Mouse (Mus musculus) spleen, embryonic (tissue): ENCODE data around the gene H2afx.

ENCODE experiments used
- CTCF ChIA-PET: fragments of 350-600 bp; sonication (Branson Sonifier 250); formaldehyde crosslinking; loops from one replicate; lab custom pipeline; 2022; lab: Charles Lee

The H2afx gene

GRCm38 (mm10) chr9:44337436-44338169 is 3.1 kb downstream of the H2afx start:
- CTCF ChIA-PET, result no interaction called here

GRCm38 (mm10) chr9:44338574-44338973 is 4.1 kb downstream of the H2afx start:
- CTCF ChIA-PET, result interaction anchor here (0.6 kb wide), 2 partner anchors 47 to 320 kb away, joined by 4 read pairs; no protein-coding TSS in a partner anchor

- CTCF ChIA-PET, result no interaction called here
These were observed 7.0 kb downstream of the H2afx start for GRCm38 (mm10) chr9:44341487-44341886.

- CTCF ChIA-PET, result no interaction called here
These were observed 7.7 kb downstream of the H2afx start for GRCm38 (mm10) chr9:44342173-44342572.

- CTCF ChIA-PET, result no interaction called here
These were observed 8.1 kb downstream of the H2afx start for GRCm38 (mm10) chr9:44342605-44343004.

- CTCF ChIA-PET, result no interaction called here
These were observed 8.8 kb downstream of the H2afx start for GRCm38 (mm10) chr9:44343290-44343689.

- CTCF ChIA-PET, result interaction anchor here (0.5 to 0.6 kb wide), 2 partner anchors 169 to 324 kb away, joined by 3 read pairs; no protein-coding TSS in a partner anchor
These were observed 9.4 kb downstream of the H2afx start, which contains the start of gene Hmbs for GRCm38 (mm10) chr9:44343781-44344421. Gene Hmbs, minus strand, starts transcription at chr9:44344228.

- CTCF ChIA-PET, result no interaction called here
These were observed 11.3 kb downstream of the H2afx start for GRCm38 (mm10) chr9:44345570-44346433.

- CTCF ChIA-PET, result interaction anchor here (1.1 kb wide), 1 partner anchor 20 kb away, joined by 3 read pairs; no protein-coding TSS in a partner anchor
These were observed 12.7 kb downstream of the H2afx start for GRCm38 (mm10) chr9:44347166-44347565.

- CTCF ChIA-PET, result interaction anchor here (0.8 to 1.1 kb wide), 2 partner anchors 21 to 27 kb away, joined by 3 read pairs; no protein-coding TSS in a partner anchor
These were observed 13.1 kb downstream of the H2afx start for GRCm38 (mm10) chr9:44347621-44348020.

GRCm38 (mm10) chr9:44348546-44348945 is 14.1 kb downstream of the H2afx start:
- CTCF ChIA-PET, result interaction anchor here (0.7 to 0.8 kb wide), 2 partner anchors 28 to 361 kb away, joined by 3 read pairs; no protein-coding TSS in a partner anchor

- CTCF ChIA-PET, result interaction anchor here (0.7 to 0.8 kb wide), 2 partner anchors 83 to 228 kb away, joined by 3 to 5 read pairs; partner anchors contain the start of gene Nlrx1
These were observed 16.9 kb downstream of the H2afx start for GRCm38 (mm10) chr9:44351396-44351795.

GRCm38 (mm10) chr9:44352337-44352736 is 17.8 kb downstream of the H2afx start:
- CTCF ChIA-PET, result no interaction called here

- CTCF ChIA-PET, result interaction anchor here (0.6 kb wide), 1 partner anchor 424 kb away, joined by 7 read pairs; no protein-coding TSS in a partner anchor
These were observed 18.6 kb downstream of the H2afx start for GRCm38 (mm10) chr9:44353142-44353541.

GRCm38 (mm10) chr9:44357207-44357606 is 22.7 kb downstream of the H2afx start:
- CTCF ChIA-PET, result no interaction called here

- CTCF ChIA-PET, result interaction anchor here (0.7 to 1.6 kb wide), 3 partner anchors 19 to 294 kb away, joined by 3 to 4 read pairs (median 3); no protein-coding TSS in a partner anchor
These were observed 26.9 kb downstream of the H2afx start, which contains the start of gene Vps11 for GRCm38 (mm10) chr9:44361190-44361917. Gene Vps11, minus strand, starts transcription at chr9:44361670.

- CTCF ChIA-PET, result interaction anchor here (0.7 to 1.6 kb wide), 4 partner anchors 18 to 295 kb away, joined by 3 to 4 read pairs (median 4); no protein-coding TSS in a partner anchor
These were observed 27.4 kb downstream of the H2afx start for GRCm38 (mm10) chr9:44361931-44362330.

GRCm38 (mm10) chr9:44364480-44364879 is 30.0 kb downstream of the H2afx start:
- CTCF ChIA-PET, result no interaction called here

- CTCF ChIA-PET, result no interaction called here
These were observed 38.9 kb downstream of the H2afx start for GRCm38 (mm10) chr9:44373386-44373785.

- CTCF ChIA-PET, result no interaction called here
These were observed 41.6 kb downstream of the H2afx start for GRCm38 (mm10) chr9:44376141-44376540.
